Mouse (Mus musculus) kidney, embryonic 15.5 days (tissue): Measurements from ENCODE around the gene Efhd2. TPM values are rescaled to one million over a fixed set of nuclear protein-coding genes. Genes with fewer than 3 reads are reported as not detected.
A peak's percentile ranks its signal among the peaks of the same experiment; 100 is the strongest.

ENCODE experiments used
- ATAC-seq: fragments of 200-750 bp; cut with Nextera tagmentation; replicated peaks from 2 replicates; pipeline ENCODE4 v1.8.0; 2017; ENCODE audit warnings: moderate TSS enrichment; ENCODE audit not compliant: low FRiP score
- H3K27ac ChIP-seq: fragments of 300-500 bp; sonication (generic); 2 replicates; pipeline ENCODE4 v1.5.1; 2015; ENCODE audit warnings: mild to moderate bottlenecking, inconsistent platforms
- H3K27me3 ChIP-seq: fragments of 300-500 bp; sonication (generic); 2 replicates; pipeline ENCODE4 v1.6.1; 2015; ENCODE audit warnings: inconsistent platforms
- H3K36me3 ChIP-seq: fragments of 300-500 bp; sonication (generic); 2 replicates; pipeline ENCODE4 v1.6.1; 2015; ENCODE audit warnings: inconsistent platforms
- H3K4me1 ChIP-seq: fragments of 300-500 bp; sonication (generic); 2 replicates; pipeline ENCODE4 v1.6.1; 2015; ENCODE audit warnings: inconsistent platforms
- H3K4me2 ChIP-seq: fragments of 300-500 bp; sonication (generic); 2 replicates; pipeline ENCODE4 v1.6.1; 2015; ENCODE audit warnings: moderate library complexity, mild to moderate bottlenecking, inconsistent platforms
- H3K4me3 ChIP-seq: fragments of 300-500 bp; sonication (generic); replicated peaks from 2 replicates; pipeline ENCODE4 v1.5.1; 2015; ENCODE audit warnings: mild to moderate bottlenecking, inconsistent platforms
- H3K9ac ChIP-seq: fragments of 300-500 bp; sonication (generic); 2 replicates; pipeline ENCODE4 v1.6.1; 2015; ENCODE audit warnings: mild to moderate bottlenecking, inconsistent platforms
- H3K9me3 ChIP-seq: fragments of 300-500 bp; sonication (generic); replicated peaks from 2 replicates; pipeline ENCODE4 v1.6.1; 2016; ENCODE audit warnings: inconsistent platforms
- WGBS: fragments of 180-500 bp; shearing (Covaris S2); methylation state at CpG from one replicate; pipeline ENCODE4 v1.1.7; 2015; ENCODE audit warnings: mixed read lengths; 5-methylcytosine and 5-hydroxymethylcytosine counted together
- polyA plus RNA-seq: library from polyadenylated mRNA; unstranded; fragments of >200 nt; fragmentation: Nextera tagmentation; extraction: Ambion mirVana; gene quantifications from 2 replicates; pipeline ENCODE4 v1.2.1, GENCODE M21; 2015

Efhd2 gene
- polyA plus RNA-seq, 1 experiment from 2014 or later: 56.7 TPM

DNA sequence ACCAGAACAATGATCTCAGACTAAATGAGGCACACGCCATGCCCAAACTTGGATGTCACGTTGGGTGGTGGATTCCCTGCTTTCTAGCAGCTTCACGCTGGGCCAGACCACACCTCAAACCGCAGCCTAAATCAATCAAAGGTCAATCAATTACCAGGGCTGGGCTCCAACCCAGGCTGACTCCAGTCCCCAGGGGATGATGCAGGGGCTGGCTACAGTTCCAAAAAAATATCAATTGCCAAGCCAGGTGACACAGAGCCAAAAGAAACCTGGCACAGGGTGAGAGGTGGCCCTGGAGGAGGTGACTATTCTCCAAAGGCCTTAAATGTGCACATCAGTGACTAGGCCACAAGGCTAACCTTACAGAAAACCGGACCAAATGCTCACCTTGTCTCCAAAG, 9.1 kb downstream of the Efhd2 start:
- WGBS: 95% methylated on average over 5 of the region's 5 CpGs
- ATAC-seq: no peak
- Histone ChIP-seq H3K36me3 (peaks cover 17% of the 10 kb centered on the region), H3K4me3 (no peak overlapping the region), H3K27me3 (no peaks in the 10 kb centered on the region), H3K4me2 (no peak overlapping the region), H3K9ac (no peak overlapping the region), H3K9me3 (no peaks in the 10 kb centered on the region), H3K4me1 (peaks cover 28% of the 10 kb centered on the region), H3K27ac (no peak overlapping the region)

DNA sequence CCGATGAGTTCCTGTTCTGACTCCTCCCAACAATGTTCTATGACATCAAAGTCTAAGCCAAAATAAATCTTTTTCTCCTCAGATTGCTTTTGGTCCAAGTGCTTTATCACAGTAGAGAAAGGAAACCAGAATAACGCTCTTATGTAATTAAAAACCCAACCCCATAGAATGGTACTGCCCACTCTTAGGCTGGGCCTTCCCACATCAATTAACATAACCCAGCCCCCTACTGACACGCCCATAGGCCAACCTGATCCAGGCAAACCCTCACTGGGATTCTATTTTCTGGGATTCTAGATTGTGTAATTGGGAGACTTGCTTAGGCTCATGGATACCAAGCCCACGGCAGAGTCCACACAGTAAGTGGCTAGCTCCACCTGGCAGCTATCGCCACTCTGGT, 9.7 kb downstream of the Efhd2 start:
- 88% methylated on average over 5 of the region's 5 CpGs for WGBS
- peaks cover 24% of the 10 kb centered on the region for H3K4me1 ChIP-seq
- no peak overlapping the region for H3K27ac ChIP-seq
- H3K4me3 ChIP-seq: no peak overlapping the region
- no peaks in the 10 kb centered on the region for H3K9me3 ChIP-seq
- no peak overlapping the region for H3K9ac ChIP-seq
- no peaks in the 10 kb centered on the region for H3K27me3 ChIP-seq
- ATAC-seq: no peak
- peaks cover 22% of the 10 kb centered on the region for H3K36me3 ChIP-seq
- no peak overlapping the region for H3K4me2 ChIP-seq

DNA sequence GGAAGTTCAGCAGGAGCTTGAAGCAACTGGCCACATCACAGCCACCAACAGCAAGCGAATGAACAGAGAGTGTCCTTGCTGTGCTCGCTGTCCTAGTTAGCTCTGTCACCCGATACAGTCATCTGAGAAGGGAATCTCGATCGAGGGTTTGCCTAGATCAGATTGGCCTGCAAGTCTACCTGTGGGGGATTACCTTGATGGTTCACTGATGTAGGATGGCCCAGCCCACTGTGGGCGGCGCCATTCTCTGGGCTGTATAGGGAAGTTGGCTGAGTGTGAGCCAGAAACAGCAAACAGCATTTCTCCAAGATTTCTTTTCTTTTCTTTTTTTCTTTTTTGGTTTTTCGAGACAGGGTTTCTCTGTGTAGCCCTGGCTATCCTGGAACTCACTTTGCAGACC, 10.2 kb downstream of the Efhd2 start:
- no peak overlapping the region for H3K4me3 ChIP-seq
- 87% methylated on average over 8 of the region's 8 CpGs for WGBS
- H3K9me3 ChIP-seq: no peaks in the 10 kb centered on the region
- H3K4me1 ChIP-seq: peaks cover 20% of the 10 kb centered on the region
- no peaks in the 10 kb centered on the region for H3K27me3 ChIP-seq
- peaks cover 27% of the 10 kb centered on the region for H3K36me3 ChIP-seq
- no peak overlapping the region for H3K9ac ChIP-seq
- no peak overlapping the region for H3K27ac ChIP-seq
- H3K4me2 ChIP-seq: no peak overlapping the region
- no peak for ATAC-seq

DNA sequence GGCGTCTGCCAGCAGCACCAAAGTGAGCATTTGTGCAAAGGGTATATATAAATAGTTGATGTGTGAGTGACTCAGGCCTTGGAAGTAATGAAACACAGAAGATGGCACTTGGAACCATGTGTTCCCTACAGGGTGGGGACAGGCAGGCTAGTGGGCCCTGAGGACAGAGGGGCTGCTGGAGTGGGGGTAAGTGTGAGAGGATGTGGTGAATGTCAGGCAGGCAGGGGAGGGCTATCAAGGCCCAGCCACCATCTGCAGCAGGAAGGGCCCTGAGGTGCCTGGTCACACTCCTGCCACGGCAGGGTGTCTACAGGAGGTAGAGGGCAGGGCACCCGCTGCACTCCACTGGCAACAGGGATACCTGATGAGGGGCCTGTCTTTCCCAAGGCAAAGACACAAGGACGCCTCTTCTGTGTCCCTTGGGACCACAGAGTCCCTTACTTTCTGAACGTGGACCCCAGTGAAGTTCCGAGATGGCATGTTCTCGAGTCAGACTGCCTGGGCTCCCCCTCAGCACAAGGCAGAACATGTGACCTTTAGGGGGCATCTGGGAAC, 10.9 kb downstream of the Efhd2 start:
- Histone ChIP-seq H3K36me3 (peaks cover 34% of the 10 kb centered on the region), H3K4me1 (peaks cover 20% of the 10 kb centered on the region), H3K4me3 (no peak overlapping the region), H3K9me3 (no peaks in the 10 kb centered on the region), H3K27ac (no peak overlapping the region), H3K27me3 (no peaks in the 10 kb centered on the region), H3K4me2 (no peak overlapping the region), H3K9ac (no peak overlapping the region)
- no peak for ATAC-seq
- WGBS: 81% methylated on average over 7 of the region's 7 CpGs

DNA sequence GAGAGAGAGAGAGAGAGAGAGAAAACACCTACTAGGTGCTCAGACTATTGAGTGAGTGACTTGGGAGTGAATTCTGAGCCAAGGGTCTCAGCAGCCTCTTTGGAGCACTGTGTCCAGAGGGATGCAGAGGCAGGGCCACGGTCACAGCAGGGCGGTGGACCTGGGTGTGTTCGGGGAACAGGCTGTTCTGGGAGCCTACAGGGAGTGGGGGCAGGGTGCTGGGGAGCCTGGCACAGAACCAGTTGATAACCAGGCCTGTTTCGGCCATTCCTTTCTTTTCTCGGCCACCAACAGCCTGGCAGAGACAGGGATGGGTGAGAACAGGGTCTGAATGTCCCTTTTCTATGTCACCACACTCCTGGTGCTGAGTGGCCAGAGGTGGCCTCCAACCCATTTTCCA, 11.9 kb downstream of the Efhd2 start:
- Histone ChIP-seq H3K4me3 (no peak overlapping the region), H3K36me3 (peaks cover 38% of the 10 kb centered on the region), H3K9ac (no peak overlapping the region), H3K4me2 (no peak overlapping the region), H3K27me3 (no peaks in the 10 kb centered on the region), H3K9me3 (no peaks in the 10 kb centered on the region), H3K27ac (no peak overlapping the region), H3K4me1 (peaks cover 18% of the 10 kb centered on the region)
- ATAC-seq: no peak
- WGBS: 88% methylated on average over 5 of the region's 5 CpGs

DNA sequence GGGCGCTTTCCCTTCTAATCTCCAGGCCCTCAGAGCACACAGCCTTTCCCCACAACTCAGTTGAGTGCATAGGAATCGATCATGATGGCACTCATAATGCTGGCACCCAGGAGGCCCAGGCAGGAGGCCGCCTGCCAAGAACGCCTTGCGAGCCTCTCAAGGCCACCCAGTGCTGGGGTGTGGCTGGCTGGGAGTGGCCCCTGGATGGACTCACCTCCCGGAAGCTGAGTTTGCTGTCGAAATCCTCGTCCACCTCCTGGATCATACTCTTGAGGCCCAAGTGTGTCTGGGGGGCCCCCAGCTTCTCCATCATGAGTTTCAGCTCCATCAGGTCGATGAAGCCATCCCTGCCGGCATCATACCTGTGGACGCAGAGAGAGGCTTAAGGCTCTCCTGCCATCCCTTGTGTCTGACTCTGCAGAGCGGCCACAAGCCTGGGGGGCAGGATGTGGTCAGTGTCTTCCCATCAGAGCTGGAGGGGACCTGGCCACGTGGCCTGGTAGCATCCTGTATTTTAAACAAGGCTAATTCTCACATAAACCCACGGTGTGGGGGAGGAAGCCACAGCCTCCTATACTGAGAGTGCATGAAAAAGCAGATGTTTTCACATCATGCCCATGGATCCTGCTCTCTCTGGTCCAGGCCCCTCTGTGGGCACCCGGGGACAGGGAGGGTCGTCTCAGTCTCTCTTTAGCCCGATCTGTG, 13.0 kb downstream of the Efhd2 start:
- no peak for ATAC-seq
- Histone ChIP-seq H3K9me3 (no peaks in the 10 kb centered on the region), H3K27ac (no peak overlapping the region), H3K4me2 (no peak overlapping the region), H3K36me3 (peaks cover 40% of the 10 kb centered on the region), H3K27me3 (no peaks in the 10 kb centered on the region), H3K4me1 (peaks cover 10% of the 10 kb centered on the region), H3K9ac (no peak overlapping the region), H3K4me3 (no peak overlapping the region)
- 86% methylated on average over 17 of the region's 17 CpGs for WGBS

DNA sequence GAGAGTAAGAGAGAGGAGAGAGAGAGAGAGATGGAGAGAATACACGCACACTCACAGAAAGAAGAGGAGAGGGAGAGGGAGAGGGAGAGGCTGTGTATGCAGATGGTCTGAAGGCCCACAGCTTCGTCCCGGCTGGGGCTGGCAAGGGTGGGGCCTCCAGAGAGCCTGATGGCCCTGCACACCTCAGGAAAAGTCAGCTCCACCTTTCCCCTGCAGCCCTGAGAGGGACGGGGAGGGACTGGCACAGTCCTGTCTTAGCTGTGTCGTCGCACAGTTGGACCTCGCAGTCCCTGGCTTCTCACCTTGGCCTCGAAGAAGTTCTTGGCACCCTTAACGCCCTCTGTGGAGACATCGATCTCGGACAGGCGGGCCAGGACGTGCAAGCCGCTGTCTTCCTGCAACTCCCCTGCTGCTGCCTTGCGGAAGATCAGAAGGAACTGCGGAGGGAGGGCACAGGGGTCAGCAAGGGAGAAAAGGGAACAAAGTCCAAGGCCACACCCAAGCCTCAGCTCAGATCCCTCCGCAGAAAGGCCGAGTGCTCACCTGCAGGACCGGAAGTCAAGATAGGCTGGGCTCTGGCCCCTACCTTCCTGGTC, 14.4 kb downstream of the Efhd2 start:
- Histone ChIP-seq H3K27me3 (no peaks in the 10 kb centered on the region), H3K4me2 (no peak overlapping the region), H3K36me3 (peaks cover 40% of the 10 kb centered on the region), H3K9me3 (no peaks in the 10 kb centered on the region), H3K27ac (no peak overlapping the region), H3K9ac (no peak overlapping the region), H3K4me3 (no peak overlapping the region), H3K4me1 (0 out of 2 replicates have a peak, but pooled peaks cover 7% of the 10 kb centered on the region)
- WGBS: 64% methylated on average over 19 of the region's 19 CpGs
- no peak for ATAC-seq

DNA sequence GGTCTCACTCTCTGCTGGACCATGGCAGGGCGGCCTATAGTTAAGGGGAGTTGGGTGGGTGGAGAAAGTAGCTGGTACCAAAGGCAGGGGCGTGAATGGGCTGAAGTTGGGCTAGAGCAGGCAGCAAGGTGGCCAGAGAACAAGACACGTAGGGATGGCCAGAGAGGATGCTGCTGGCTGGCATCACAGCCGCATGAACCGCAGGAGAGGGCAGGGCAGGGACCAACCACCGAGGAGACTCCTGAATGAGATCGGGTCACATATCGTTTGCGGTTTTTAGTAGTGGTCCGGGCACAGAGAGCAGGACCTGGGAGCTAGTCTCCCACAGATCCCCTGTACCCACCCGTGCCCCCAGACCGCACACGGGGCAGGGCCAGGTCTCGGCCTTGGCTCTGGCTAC, 15.4 kb downstream of the Efhd2 start:
- Histone ChIP-seq H3K36me3 (peaks cover 40% of the 10 kb centered on the region), H3K4me1 (0 out of 2 replicates have a peak, but pooled peaks cover 7% of the 10 kb centered on the region), H3K4me3 (no peak overlapping the region), H3K27me3 (no peaks in the 10 kb centered on the region), H3K27ac (no peak overlapping the region), H3K9ac (no peak overlapping the region), H3K9me3 (no peaks in the 10 kb centered on the region), H3K4me2 (no peak overlapping the region)
- ATAC-seq: no peak
- 89% methylated on average over 14 of the region's 14 CpGs for WGBS

DNA sequence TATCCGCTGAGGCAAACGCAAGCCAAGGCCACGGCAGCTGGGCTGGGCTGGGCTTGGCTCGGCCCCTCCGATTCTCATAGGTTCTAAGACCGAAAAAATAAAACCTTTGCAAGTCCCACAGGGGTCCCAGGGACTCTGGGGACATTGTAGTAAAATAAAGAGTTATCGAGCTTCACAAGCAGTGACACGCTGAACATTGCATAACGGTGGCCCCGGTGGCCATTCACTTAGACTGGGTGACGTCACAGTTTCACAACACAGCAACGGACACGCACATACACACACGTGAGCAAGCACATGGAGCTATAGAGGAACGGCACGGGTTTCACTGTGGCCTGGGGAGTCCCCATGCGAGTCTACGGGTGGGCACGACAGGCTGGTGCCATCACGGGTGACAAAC, 16.2 kb downstream of the Efhd2 start:
- Histone ChIP-seq H3K27me3 (no peaks in the 10 kb centered on the region), H3K4me3 (no peak overlapping the region), H3K4me2 (no peak overlapping the region), H3K36me3 (peaks cover 40% of the 10 kb centered on the region), H3K4me1 (0 out of 2 replicates have a peak, but pooled peaks cover 7% of the 10 kb centered on the region), H3K9me3 (no peaks in the 10 kb centered on the region), H3K27ac (no peak overlapping the region), H3K9ac (no peak overlapping the region)
- 86% methylated on average over 20 of the region's 20 CpGs for WGBS
- ATAC-seq: no peak

DNA sequence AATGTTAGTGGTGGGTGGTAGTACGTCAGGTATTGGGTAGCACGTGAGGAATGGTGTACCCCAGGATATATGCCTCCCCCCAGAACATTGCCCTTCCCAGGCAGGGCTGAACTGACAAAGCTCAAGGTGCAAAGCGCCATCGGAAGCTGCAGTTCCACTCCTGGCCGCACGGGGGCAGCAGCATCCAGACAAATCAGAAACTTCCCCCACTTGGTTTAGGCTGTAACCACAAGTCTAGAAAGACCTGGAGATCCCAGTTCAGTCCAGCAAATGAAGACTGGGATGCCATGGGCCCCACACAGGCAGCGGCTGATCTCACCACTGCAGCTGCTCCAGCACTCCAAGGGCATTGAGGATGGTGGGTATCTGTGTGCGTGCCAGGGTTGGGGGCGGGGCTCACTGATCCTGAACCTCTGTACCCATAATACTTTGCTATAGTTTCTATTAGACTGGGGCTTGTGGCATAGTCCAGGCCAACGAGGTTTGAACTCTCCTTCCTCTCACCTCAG, 17.2 kb downstream of the Efhd2 start:
- H3K9me3 ChIP-seq: no peaks in the 10 kb centered on the region
- H3K27me3 ChIP-seq: no peaks in the 10 kb centered on the region
- peaks cover 40% of the 10 kb centered on the region for H3K36me3 ChIP-seq
- no peak overlapping the region for H3K9ac ChIP-seq
- H3K4me2 ChIP-seq: no peak overlapping the region
- no peak overlapping the region for H3K4me3 ChIP-seq
- 20% methylated on average over 10 of the region's 10 CpGs for WGBS
- H3K4me1 ChIP-seq: 0 out of 2 replicates have a peak, but pooled peaks cover 4% of the 10 kb centered on the region
- 0 out of 2 replicates have a peak overlapping the region, but pooled peaks have one; percentile 3 for H3K27ac ChIP-seq
- ATAC-seq: peak; percentile 55

DNA sequence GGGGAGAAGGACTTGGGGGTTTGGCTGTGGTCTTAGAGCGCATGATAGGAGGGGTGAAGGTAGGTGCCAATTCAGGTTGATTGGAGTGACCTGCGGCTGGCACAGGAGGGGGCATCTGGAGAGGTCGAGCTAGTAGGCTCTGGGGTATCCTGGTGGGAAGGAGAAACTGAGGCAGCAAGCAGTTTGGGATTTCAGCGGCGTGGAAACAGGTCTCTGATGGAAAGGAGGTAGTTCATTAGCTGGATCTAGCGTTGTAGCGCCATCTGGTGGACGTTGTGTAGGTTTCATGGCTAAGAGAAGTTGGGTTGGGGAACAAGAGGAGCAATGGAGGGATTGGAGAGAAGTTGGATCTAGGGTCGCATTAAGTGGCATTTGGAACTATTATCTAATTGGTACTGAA, 21.3 kb downstream of the Efhd2 start:
- Histone ChIP-seq H3K36me3 (0 out of 2 replicates have a peak, but pooled peaks cover 5% of the 10 kb centered on the region), H3K9me3 (no peaks in the 10 kb centered on the region), H3K4me3 (no peak overlapping the region), H3K27me3 (no peaks in the 10 kb centered on the region), H3K9ac (no peak overlapping the region), H3K4me1 (0 out of 2 replicates have a peak, but pooled peaks cover 4% of the 10 kb centered on the region), H3K4me2 (no peak overlapping the region), H3K27ac (no peak overlapping the region)
- WGBS: 86% methylated on average over 9 of the region's 9 CpGs
- ATAC-seq: no peak

DNA sequence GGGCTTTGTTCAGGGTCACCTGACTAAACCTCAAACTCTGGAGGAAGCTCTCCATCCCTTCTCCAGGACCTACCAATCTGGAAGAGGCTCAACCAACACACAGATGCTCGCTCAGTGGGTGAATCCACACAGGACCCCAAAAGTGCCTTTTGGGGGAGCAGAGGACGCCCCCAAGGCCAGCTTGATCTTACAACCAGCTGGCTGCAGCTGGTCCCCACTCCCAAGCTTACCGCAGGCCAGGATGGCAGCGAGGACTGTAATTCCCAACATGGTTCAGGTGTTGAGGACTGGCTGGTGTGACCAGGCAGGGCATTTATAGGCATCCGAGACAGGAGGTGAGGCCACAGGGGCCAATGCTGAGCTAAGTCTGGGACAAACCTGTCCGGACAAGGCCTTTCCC, 28.7 kb downstream of the Efhd2 start, which contains the start of gene Ctrc:
Ctrc (minus strand) TSS at position 361 of the 400 bp plus-strand sequence.
- whole genome bisulfite sequencing: 86% methylated on average over 6 of the region's 6 CpGs
- H3K9ac ChIP-seq: no peak within 1 kb of the TSS
- H3K4me3 ChIP-seq: no peak within 1 kb of the TSS
- no peak within 1 kb of the TSS for H3K27ac ChIP-seq
- ATAC-seq: no peak
- no peaks in the 10 kb centered on the region for H3K27me3 ChIP-seq
- no peaks in the 10 kb centered on the region for H3K9me3 ChIP-seq
- no peak within 1 kb of the TSS for H3K4me2 ChIP-seq
- no peaks in the 10 kb centered on the region for H3K4me1 ChIP-seq
- no peaks in the 10 kb centered on the region for H3K36me3 ChIP-seq
